10 mouse cellular contexts compared by ENCODE assay signal in the genomic region with DNA sequence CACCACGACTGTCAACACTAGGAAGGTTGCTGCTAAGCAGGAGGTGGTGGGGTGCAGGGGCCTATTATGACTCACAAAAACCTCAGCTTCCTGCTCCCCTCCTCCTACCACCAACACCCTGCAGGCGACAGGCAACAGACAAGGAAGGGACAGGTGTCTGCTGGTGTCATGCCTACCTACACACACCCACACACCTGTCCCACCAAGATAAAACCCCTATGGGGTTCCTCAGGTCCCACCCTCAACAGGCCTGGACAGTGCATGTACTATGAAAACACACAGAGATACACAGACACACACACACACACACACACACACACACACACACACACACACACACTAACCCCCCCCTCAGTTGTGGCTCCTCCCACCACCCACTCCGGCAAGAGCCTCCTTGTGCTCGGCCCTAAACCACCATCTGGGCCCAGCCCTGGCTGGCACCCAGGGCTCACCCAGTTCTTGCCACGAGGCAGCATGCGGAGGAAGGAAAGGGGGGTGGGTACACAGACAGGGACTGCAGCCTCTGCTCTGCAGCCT. TPM values are rescaled to one million over a fixed set of nuclear protein-coding genes. Genes with fewer than 3 reads are reported as not detected.
DNase-seq lines count a peak whose midpoint lies in the region; ATAC-seq and TF ChIP-seq lines count a peak whose summit lies in the region.
"Had no signal": no experiment of that assay in that cellular context is flagged by ENCODE, and none has a peak within 500 bp of the region (broad histone marks: within the 10 kb centered on the region; RNA-seq: fewer than 3 reads in every experiment).

No protein-coding gene starts in this region.

- DNase-seq in adrenal gland, adult (ENCODE audit: inconsistent age in 2 of 2, low spot score in 1 of 2), result peak; percentile 17 to 27
- DNase-seq in adrenal gland, postnatal 4 days (ENCODE audit: low spot score in 2 of 2), result no peak
- peak; percentile 86 for DNase-seq in right cerebral cortex, adult 18-20 months
- no peak for DNase-seq in right cerebral cortex, postnatal 4 days
- peak; percentile 52 to 76 for DNase-seq in left cerebral cortex, adult 9 months (ENCODE audit: low spot score in 2 of 2)
- DNase-seq in gastrocnemius, postnatal 36 days, result no peak

- peak overlapping the region; percentile 23 for H3K27ac ChIP-seq in small intestine, adult 2 months (ENCODE audit: insufficient read depth, low read depth, low read length)
- H3K27ac ChIP-seq in kidney, embryonic 15.5 days, result no peak overlapping the region

- peaks cover 38% of the 10 kb centered on the region for H3K4me1 ChIP-seq in small intestine, adult 2 months (ENCODE audit: control insufficient read depth, insufficient read depth, insufficient read length, low read length)
- peaks cover 31% of the 10 kb centered on the region for H3K4me1 ChIP-seq in kidney, embryonic 15.5 days

- no peaks in the 10 kb centered on the region for H3K9me3 ChIP-seq in kidney, embryonic 15.5 days (replicated peaks)

- intact Hi-C loops in gastrocnemius, postnatal 36 days (cut with DNase I), result no loop called here

- no peak overlapping the region for H3K4me2 ChIP-seq in kidney, embryonic 15.5 days

- H3K4me3 ChIP-seq in small intestine, adult 2 months (ENCODE audit: low read depth, low read length), result no peak overlapping the region
- no peak overlapping the region for H3K4me3 ChIP-seq in kidney, embryonic 15.5 days (replicated peaks)

- ATAC-seq in kidney, embryonic 15.5 days (replicated peaks; ENCODE audit: low FRiP score), result no peak

- H3K36me3 ChIP-seq in small intestine, adult 2 months (ENCODE audit: control insufficient read depth, insufficient read depth, low read length), result peaks cover 19% of the 10 kb centered on the region
- peaks cover 28% of the 10 kb centered on the region for H3K36me3 ChIP-seq in kidney, embryonic 15.5 days

- WGBS in small intestine, adult 2 months, result 7% methylated on average over 6 of the region's 6 CpGs
- 73% methylated on average over 6 of the region's 6 CpGs for WGBS in kidney, embryonic 15.5 days

- H3K27me3 ChIP-seq in small intestine, adult 2 months (ENCODE audit: control insufficient read depth, insufficient read depth, low read length), result no peaks in the 10 kb centered on the region
- H3K27me3 ChIP-seq in kidney, embryonic 15.5 days, result no peaks in the 10 kb centered on the region

- H3K9ac ChIP-seq in kidney, embryonic 15.5 days, result no peak overlapping the region

- TF ChIP-seq CTCF in small intestine, adult 2 months (IDR thresholded peaks at IDR 0.05; ENCODE audit: extremely low read depth, insufficient read length, insufficient replicate concordance, low read depth, low read length), result no peak

- TF ChIP-seq POLR2A in small intestine, adult 2 months (IDR thresholded peaks at IDR 0.05; ENCODE audit: low read depth, low read length), result no peak

RNA-seq across cellular contexts. Expression of gene Sbf1, which starts 5.1 kb away (rescaled TPM):
- total RNA-seq in adrenal gland, postnatal 4 days (2021), result 100 to 1,000 TPM; 108 to 111 TPM
- polyA plus RNA-seq in small intestine, adult 2 months (2012; rRNA removed), result 123 and 189 TPM in 2 replicates
- 42.6 and 51.4 TPM in 2 replicates for polyA plus RNA-seq in kidney, embryonic 15.5 days (2015; fragmentation: Nextera tagmentation; extraction: Ambion mirVana)
- 10 to 100 TPM; 62.0 to 62.1 TPM for total RNA-seq in gastrocnemius, postnatal 36 days (2021)

RNA-seq across cellular contexts. Expression of gene Adm2, which starts 12.5 kb away (rescaled TPM):
- under 1 TPM in 1 of 2 experiments, not detected in 1; 0.53 TPM for total RNA-seq in adrenal gland, postnatal 4 days (2021)
- polyA plus RNA-seq in small intestine, adult 2 months (2012; rRNA removed), result 0.98 and 5.4 TPM in 2 replicates
- polyA plus RNA-seq in kidney, embryonic 15.5 days (2015; fragmentation: Nextera tagmentation; extraction: Ambion mirVana), result 0.71 and 0.74 TPM in 2 replicates
- not detected for total RNA-seq in gastrocnemius, postnatal 36 days (2021)

RNA-seq across cellular contexts. Expression of gene Miox, which starts 24.2 kb away (rescaled TPM):
- 10 to 100 TPM in 1 of 2 experiments, 1 to 10 TPM in 1; 6.0 to 90.1 TPM for total RNA-seq in adrenal gland, postnatal 4 days (2021)
- 0.10 and 0.43 TPM in 2 replicates for polyA plus RNA-seq in small intestine, adult 2 months (2012; rRNA removed)
- polyA plus RNA-seq in kidney, embryonic 15.5 days (2015; fragmentation: Nextera tagmentation; extraction: Ambion mirVana), result 6.8 and 7.1 TPM in 2 replicates
- total RNA-seq in gastrocnemius, postnatal 36 days (2021), result not detected
- polyA plus RNA-seq: gonadal fat pad, adult 2 months; neural tube, embryonic 11.5 days had no signal

RNA-seq across cellular contexts. Expression of gene Lmf2, which starts 45.4 kb away (rescaled TPM):
- 10 to 100 TPM; 59.3 to 59.5 TPM for total RNA-seq in adrenal gland, postnatal 4 days (2021)
- polyA plus RNA-seq in small intestine, adult 2 months (2012; rRNA removed), result 22.8 and 33.3 TPM in 2 replicates
- polyA plus RNA-seq in kidney, embryonic 15.5 days (2015; fragmentation: Nextera tagmentation; extraction: Ambion mirVana), result 54.1 and 67.9 TPM in 2 replicates
- total RNA-seq in gastrocnemius, postnatal 36 days (2021), result 10 to 100 TPM; 12.0 to 12.6 TPM

RNA-seq across cellular contexts. Expression of gene Ncaph2, which starts 45.5 kb away (rescaled TPM):
- 100 to 1,000 TPM; 126 to 133 TPM for total RNA-seq in adrenal gland, postnatal 4 days (2021)
- 56.8 and 149 TPM in 2 replicates for polyA plus RNA-seq in small intestine, adult 2 months (2012; rRNA removed)
- polyA plus RNA-seq in kidney, embryonic 15.5 days (2015; fragmentation: Nextera tagmentation; extraction: Ambion mirVana), result 147 and 155 TPM in 2 replicates
- 10 to 100 TPM; 36.7 to 43.0 TPM for total RNA-seq in gastrocnemius, postnatal 36 days (2021)

Comparison
In these comparisons a context has a peak if more than half of its experiments do, and no peak if none do; other contexts are left out.
1. DNase-seq: peak in adrenal gland, adult (2 of 2), right cerebral cortex, adult 18-20 months (single experiment) and left cerebral cortex, adult 9 months (2 of 2); none in adrenal gland, postnatal 4 days (0 of 2), right cerebral cortex, postnatal 4 days (single experiment) and gastrocnemius, postnatal 36 days (0 of 2).
2. RNA of gene Miox, which starts 24.2 kb away (total RNA-seq): 6.0 to 90.1 TPM in adrenal gland, postnatal 4 days; not detected in gastrocnemius, postnatal 36 days; every median in the first group is over 4 times any median in the second.